Mouse (Mus musculus): Measurements from ENCODE around the gene Sik3. TPM values are rescaled to one million over a fixed set of nuclear protein-coding genes. Genes with fewer than 3 reads are reported as not detected.
"Not testable (repeated sequence)": the region's sequence is repeated elsewhere in the genome, so short reads cannot be mapped to it uniquely, and the experiment has no call there.

The Sik3 gene
- polyA plus RNA-seq, 3 experiments from 2014 or later = 11.0 to 13.9 (median 11.5) TPM

GRCm38 (mm10) chr9:46155026-46155425 is 142.4 kb downstream of the Sik3 start:
- no peak for ATAC-seq

- not testable (repeated sequence) for ATAC-seq
These were observed 143.2 kb downstream of the Sik3 start for GRCm38 (mm10) chr9:46155818-46156217.

GRCm38 (mm10) chr9:46156711-46157110 is 144.1 kb downstream of the Sik3 start:
- no peak for ATAC-seq

GRCm38 (mm10) chr9:46158273-46158813 is 145.7 kb downstream of the Sik3 start:
- no peak for ATAC-seq

- no peak for ATAC-seq
These were observed 150.8 kb downstream of the Sik3 start for GRCm38 (mm10) chr9:46163430-46163829.

GRCm38 (mm10) chr9:46168802-46169201 is 156.2 kb downstream of the Sik3 start:
- ATAC-seq = peak; percentile 65

GRCm38 (mm10) chr9:46172251-46172650 is 159.6 kb downstream of the Sik3 start:
- ATAC-seq = peak; percentile 15

GRCm38 (mm10) chr9:46172953-46173352 is 160.3 kb downstream of the Sik3 start:
- no peak for ATAC-seq

GRCm38 (mm10) chr9:46173919-46174318 is 161.3 kb downstream of the Sik3 start:
- ATAC-seq = no peak

- ATAC-seq = no peak
These were observed 162.2 kb downstream of the Sik3 start for GRCm38 (mm10) chr9:46174770-46175294.

GRCm38 (mm10) chr9:46175300-46175699 is 162.7 kb downstream of the Sik3 start:
- peak; percentile 79 for ATAC-seq

- peak; percentile 70 for ATAC-seq
These were observed 163.3 kb downstream of the Sik3 start for GRCm38 (mm10) chr9:46175938-46176375.

GRCm38 (mm10) chr9:46176613-46177012 is 164.0 kb downstream of the Sik3 start:
- peak; percentile 26 for ATAC-seq

GRCm38 (mm10) chr9:46178595-46178994 is 166.0 kb downstream of the Sik3 start:
- ATAC-seq = no peak

- no peak for ATAC-seq
These were observed 168.7 kb downstream of the Sik3 start for GRCm38 (mm10) chr9:46181297-46181696.

- ATAC-seq = no peak
These were observed 171.9 kb downstream of the Sik3 start for GRCm38 (mm10) chr9:46184542-46184941.

- peak; percentile 77 for ATAC-seq
These were observed 172.6 kb downstream of the Sik3 start for GRCm38 (mm10) chr9:46185191-46185590.

GRCm38 (mm10) chr9:46186387-46186786 is 173.8 kb downstream of the Sik3 start:
- ATAC-seq = no peak

- no peak for ATAC-seq
These were observed 175.8 kb downstream of the Sik3 start for GRCm38 (mm10) chr9:46188370-46188769.

GRCm38 (mm10) chr9:46188956-46189355 is 176.3 kb downstream of the Sik3 start:
- ATAC-seq = no peak

GRCm38 (mm10) chr9:46189381-46189780 is 176.8 kb downstream of the Sik3 start:
- ATAC-seq = no peak

- ATAC-seq = no peak
These were observed 178.6 kb downstream of the Sik3 start for GRCm38 (mm10) chr9:46191234-46191633.

GRCm38 (mm10) chr9:46191644-46192043 is 179.0 kb downstream of the Sik3 start:
- peak; percentile 63 for ATAC-seq

GRCm38 (mm10) chr9:46192642-46193041 is 180.0 kb downstream of the Sik3 start:
- no peak for ATAC-seq

GRCm38 (mm10) chr9:46194809-46195208 is 182.2 kb downstream of the Sik3 start:
- no peak for ATAC-seq
